In genomic region chr11:57090705-57091104, GRCm38 (mm10) we compare ENCODE assay signal across 24 mouse cellular contexts.
"Had no signal": no experiment of that assay in that cellular context is flagged by ENCODE, and none has a peak within 500 bp of the region (broad histone marks: within the 10 kb centered on the region; RNA-seq: fewer than 3 reads in every experiment).

No protein-coding gene starts in this region.

- H3K36me3 ChIP-seq: heart, embryonic 10.5 days; heart, embryonic 12.5 days; hindbrain, embryonic 13.5 days; hindbrain, embryonic 15.5 days; kidney, embryonic 15.5 days; limb, embryonic 10.5 days; limb, embryonic 12.5 days; liver, embryonic 13.5 days; liver, embryonic 15.5 days had no signal

- H3K4me2 ChIP-seq: heart, embryonic 12.5 days; hindbrain, embryonic 13.5 days; hindbrain, embryonic 15.5 days; kidney, embryonic 15.5 days; limb, embryonic 12.5 days; liver, embryonic 11.5 days; liver, embryonic 13.5 days; liver, embryonic 15.5 days had no signal

- H3K4me3 ChIP-seq: gastrocnemius, adult 2 months; heart, embryonic 10.5 days; heart, embryonic 12.5 days; hindbrain, embryonic 13.5 days; hindbrain, embryonic 15.5 days; kidney, embryonic 15.5 days; left cerebral cortex, adult 2 months; limb, embryonic 10.5 days; limb, embryonic 12.5 days; liver, embryonic 13.5 days; liver, embryonic 15.5 days had no signal

- H3K27me3 ChIP-seq: heart, embryonic 12.5 days; hindbrain, embryonic 13.5 days; hindbrain, embryonic 15.5 days; kidney, embryonic 15.5 days; limb, embryonic 12.5 days; liver, embryonic 13.5 days; liver, embryonic 15.5 days had no signal

- DNase-seq: gastrocnemius, adult 2 months; gastrocnemius, postnatal 10 days; gastrocnemius, postnatal 25 days; heart, adult 18-20 months; heart, postnatal 10 days; heart, postnatal 36 days; kidney, adult 11 months; kidney, adult 2 months; kidney, adult 9 months; kidney, postnatal 25 days; kidney, postnatal 4 days; liver; liver, embryonic 13.5 days; liver, postnatal 0 days had no signal
